ENCODE assay signal across 29 mouse cellular contexts in the genomic region with DNA sequence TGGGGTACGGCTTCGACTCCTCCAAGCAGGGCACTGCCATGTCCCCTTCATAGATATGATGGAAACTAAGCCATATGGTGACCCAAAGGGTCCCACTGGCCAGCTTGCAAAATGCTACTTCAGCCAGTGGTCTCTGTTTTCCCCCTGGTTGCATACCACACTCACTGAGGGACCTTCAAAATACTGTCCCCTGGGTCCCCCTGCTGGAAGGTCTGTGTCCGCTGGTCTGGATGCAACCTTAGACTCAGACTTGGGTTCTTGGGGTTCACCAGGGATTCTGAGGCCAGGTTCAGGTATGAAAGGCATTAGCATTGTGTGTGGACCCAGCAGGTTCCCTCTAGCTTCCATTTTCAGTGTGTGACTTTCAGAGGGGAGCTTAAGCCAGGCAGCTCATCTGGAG. TPM values are rescaled to one million over a fixed set of nuclear protein-coding genes. Genes with fewer than 3 reads are reported as not detected.
A peak's percentile ranks its signal among the peaks of the same experiment; 100 is the strongest.
DNase-seq lines count a peak whose midpoint lies in the region; ATAC-seq and TF ChIP-seq lines count a peak whose summit lies in the region.
"Had no signal": no experiment of that assay in that cellular context is flagged by ENCODE, and none has a peak within 500 bp of the region (broad histone marks: within the 10 kb centered on the region; RNA-seq: fewer than 3 reads in every experiment).

No protein-coding gene starts in this region.

- no peak for DNase-seq in forebrain, postnatal 0 days
- DNase-seq in forebrain, embryonic 11.5 days (ENCODE audit: low spot score), result no peak
- DNase-seq in kidney, postnatal 0 days (ENCODE audit: low spot score), result peak; percentile 36
- no peak for DNase-seq in kidney, adult 2 months
- DNase-seq in lung, postnatal 0 days (ENCODE audit: low spot score), result no peak
- no peak for DNase-seq in lung, adult 2 months
- no peak for DNase-seq in cerebellum, postnatal 36 days
- DNase-seq: adrenal gland, postnatal 10 days; cerebellum, adult 18-20 months; cerebellum, postnatal 25 days; gastrocnemius, postnatal 10 days; heart, postnatal 4 days; lung, postnatal 10 days; right cerebral cortex, postnatal 4 days; thymus, adult 18-20 months; thymus, postnatal 4 days had no signal

- no peak overlapping the region for H3K27ac ChIP-seq in forebrain, postnatal 0 days (ENCODE audit: low read depth, low read length)
- no peak overlapping the region for H3K27ac ChIP-seq in forebrain, embryonic 11.5 days (ENCODE audit: low read depth, low read length)
- no peak overlapping the region for H3K27ac ChIP-seq in kidney, postnatal 0 days
- H3K27ac ChIP-seq in kidney, adult 2 months (ENCODE audit: insufficient read depth, low read depth, low read length), result no peak overlapping the region
- no peak overlapping the region for H3K27ac ChIP-seq in lung, postnatal 0 days (ENCODE audit: low read length)
- H3K27ac ChIP-seq in ES-Bruce4 (ENCODE audit: insufficient read depth, low read length), result no peak overlapping the region
- H3K27ac ChIP-seq: embryonic facial prominence, embryonic 15.5 days; forebrain, embryonic 15.5 days; heart, embryonic 13.5 days; hindbrain, embryonic 15.5 days; intestine, embryonic 15.5 days; midbrain, embryonic 12.5 days; neural tube, embryonic 12.5 days; stomach, embryonic 15.5 days had no signal

- H3K4me2 ChIP-seq in forebrain, postnatal 0 days (ENCODE audit: low read depth), result no peak overlapping the region
- H3K4me2 ChIP-seq in forebrain, embryonic 11.5 days (ENCODE audit: low read depth, low read length, severe bottlenecking), result no peak overlapping the region
- no peak overlapping the region for H3K4me2 ChIP-seq in kidney, postnatal 0 days (ENCODE audit: low read length)
- H3K4me2 ChIP-seq in lung, postnatal 0 days (replicated peaks; ENCODE audit: low read depth, low read length), result no peak overlapping the region
- H3K4me2 ChIP-seq: embryonic facial prominence, embryonic 15.5 days; forebrain, embryonic 15.5 days; heart, embryonic 13.5 days; hindbrain, embryonic 15.5 days; intestine, embryonic 15.5 days; midbrain, embryonic 12.5 days; neural tube, embryonic 12.5 days; stomach, embryonic 15.5 days had no signal

- WGBS in forebrain, postnatal 0 days, result 70% methylated on average over 3 of the region's 3 CpGs
- WGBS in forebrain, embryonic 11.5 days, result 68% methylated on average over 3 of the region's 3 CpGs
- 74% methylated on average over 3 of the region's 3 CpGs for WGBS in kidney, postnatal 0 days
- 82% methylated on average over 3 of the region's 3 CpGs for WGBS in kidney, adult 2 months
- WGBS in lung, postnatal 0 days, result 68% methylated on average over 3 of the region's 3 CpGs
- WGBS in lung, adult 2 months, result 73% methylated on average over 3 of the region's 3 CpGs

- H3K9me3 ChIP-seq in forebrain, postnatal 0 days (ENCODE audit: low read length), result no peaks in the 10 kb centered on the region
- H3K9me3 ChIP-seq in forebrain, embryonic 11.5 days (ENCODE audit: control insufficient read depth, low read length), result no peaks in the 10 kb centered on the region
- H3K9me3 ChIP-seq in kidney, postnatal 0 days (replicated peaks; ENCODE audit: low read length), result no peaks in the 10 kb centered on the region
- no peaks in the 10 kb centered on the region for H3K9me3 ChIP-seq in lung, postnatal 0 days (ENCODE audit: low read length)
- H3K9me3 ChIP-seq in ES-Bruce4 (replicated peaks; ENCODE audit: control insufficient read depth, insufficient read depth, low read length, poor library complexity, severe bottlenecking), result no peaks in the 10 kb centered on the region
- H3K9me3 ChIP-seq: embryonic facial prominence, embryonic 15.5 days; forebrain, embryonic 15.5 days; heart, embryonic 13.5 days; hindbrain, embryonic 15.5 days; intestine, embryonic 15.5 days; midbrain, embryonic 12.5 days; neural tube, embryonic 12.5 days; stomach, embryonic 15.5 days had no signal

- H3K9ac ChIP-seq in forebrain, postnatal 0 days, result no peak overlapping the region
- H3K9ac ChIP-seq in forebrain, embryonic 11.5 days (ENCODE audit: low read length), result no peak overlapping the region
- no peak overlapping the region for H3K9ac ChIP-seq in kidney, postnatal 0 days (ENCODE audit: low read depth, low read length)
- no peak overlapping the region for H3K9ac ChIP-seq in lung, postnatal 0 days (replicated peaks; ENCODE audit: low read depth)
- no peak overlapping the region for H3K9ac ChIP-seq in ES-Bruce4 (ENCODE audit: low read depth, poor library complexity, severe bottlenecking)
- H3K9ac ChIP-seq: embryonic facial prominence, embryonic 15.5 days; forebrain, embryonic 15.5 days; heart, embryonic 13.5 days; hindbrain, embryonic 15.5 days; intestine, embryonic 15.5 days; midbrain, embryonic 12.5 days; neural tube, embryonic 12.5 days; stomach, embryonic 15.5 days had no signal

- no peaks in the 10 kb centered on the region for H3K27me3 ChIP-seq in forebrain, postnatal 0 days (ENCODE audit: insufficient read depth, low read length)
- H3K27me3 ChIP-seq in forebrain, embryonic 11.5 days (ENCODE audit: control insufficient read depth, insufficient read depth, low read length), result no peaks in the 10 kb centered on the region
- 0 out of 2 replicates have a peak, but pooled peaks cover 3% of the 10 kb centered on the region for H3K27me3 ChIP-seq in kidney, postnatal 0 days (ENCODE audit: insufficient read depth, low read length)
- no peaks in the 10 kb centered on the region for H3K27me3 ChIP-seq in kidney, adult 2 months (replicated peaks; ENCODE audit: control insufficient read depth, insufficient read depth, low read length)
- no peaks in the 10 kb centered on the region; the same call in 1 of the 2 replicates for H3K27me3 ChIP-seq in lung, postnatal 0 days (replicated peaks; ENCODE audit: insufficient read depth, low read length)
- no peaks in the 10 kb centered on the region for H3K27me3 ChIP-seq in ES-Bruce4 (ENCODE audit: control insufficient read depth, insufficient read depth, low read length, poor library complexity, severe bottlenecking)

- TF ChIP-seq POLR2A in kidney, adult 2 months (IDR thresholded peaks at IDR 0.05; ENCODE audit: low read depth, low read length), result no peak
- no peak for TF ChIP-seq POLR2A in lung, adult 2 months (IDR thresholded peaks at IDR 0.05; ENCODE audit: borderline replicate concordance, extremely low read depth, low read depth, low read length)
- TF ChIP-seq POLR2A in ES-Bruce4 (IDR thresholded peaks at IDR 0.05; ENCODE audit: insufficient read depth, low read length), result no peak

- TF ChIP-seq CTCF in forebrain, postnatal 0 days (IDR thresholded peaks at IDR 0.05; ENCODE audit: low read depth), result peak; percentile 39
- peak; percentile 61 for TF ChIP-seq CTCF in kidney, postnatal 0 days (IDR thresholded peaks at IDR 0.05; ENCODE audit: low read depth)
- TF ChIP-seq CTCF in kidney, adult 2 months (conservative IDR thresholded peaks at IDR 0.05; ENCODE audit: insufficient read depth, insufficient read length, low read depth, low read length), result no peak
- peak; percentile 52 for TF ChIP-seq CTCF in lung, postnatal 0 days (IDR thresholded peaks at IDR 0.05)
- TF ChIP-seq CTCF in lung, adult 2 months (IDR thresholded peaks at IDR 0.05; ENCODE audit: insufficient read depth, low read length), result no peak
- TF ChIP-seq CTCF in ES-Bruce4 (IDR thresholded peaks at IDR 0.05; ENCODE audit: low read depth, low read length), result peak; percentile 57

- H3K4me1 ChIP-seq in forebrain, postnatal 0 days (ENCODE audit: insufficient read depth), result no peaks in the 10 kb centered on the region
- H3K4me1 ChIP-seq in forebrain, embryonic 11.5 days (replicated peaks; ENCODE audit: control insufficient read depth, insufficient read depth, low read length), result no peaks in the 10 kb centered on the region
- H3K4me1 ChIP-seq in kidney, postnatal 0 days (replicated peaks; ENCODE audit: insufficient read depth, low read length), result peaks cover 5% of the 10 kb centered on the region; the same call in 1 of the 2 replicates
- H3K4me1 ChIP-seq in kidney, adult 2 months (ENCODE audit: control insufficient read depth, insufficient read depth, low read length), result no peaks in the 10 kb centered on the region
- no peaks in the 10 kb centered on the region for H3K4me1 ChIP-seq in lung, postnatal 0 days (ENCODE audit: insufficient read depth, low read depth, low read length)
- no peaks in the 10 kb centered on the region for H3K4me1 ChIP-seq in lung, adult 2 months (ENCODE audit: control insufficient read depth, insufficient read depth, low read length)
- peaks cover 2% of the 10 kb centered on the region for H3K4me1 ChIP-seq in ES-Bruce4 (ENCODE audit: control insufficient read depth, insufficient read depth, low read length)
- H3K4me1 ChIP-seq: forebrain, embryonic 15.5 days; midbrain, embryonic 12.5 days; neural tube, embryonic 12.5 days; stomach, embryonic 15.5 days had no signal

- TF ChIP-seq EP300 in lung, postnatal 0 days (IDR thresholded peaks at IDR 0.05), result no peak
- no peak for TF ChIP-seq EP300 in ES-Bruce4 (IDR thresholded peaks at IDR 0.05; ENCODE audit: insufficient read depth, low read depth, low read length)

- H3K4me3 ChIP-seq in forebrain, postnatal 0 days (ENCODE audit: low read depth, low read length), result no peak overlapping the region
- no peak overlapping the region for H3K4me3 ChIP-seq in forebrain, embryonic 11.5 days (ENCODE audit: low read depth, low read length)
- no peak overlapping the region for H3K4me3 ChIP-seq in kidney, postnatal 0 days (replicated peaks; ENCODE audit: low read depth, low read length)
- no peak overlapping the region for H3K4me3 ChIP-seq in kidney, adult 2 months (ENCODE audit: insufficient read depth, low read depth, low read length)
- H3K4me3 ChIP-seq in lung, postnatal 0 days (ENCODE audit: low read depth, low read length), result no peak overlapping the region
- H3K4me3 ChIP-seq in lung, adult 2 months (replicated peaks; ENCODE audit: extremely low read depth, low read depth, low read length), result no peak overlapping the region
- no peak overlapping the region for H3K4me3 ChIP-seq in ES-Bruce4 (ENCODE audit: low read depth, low read length)
- H3K4me3 ChIP-seq: embryonic facial prominence, embryonic 15.5 days; forebrain, embryonic 15.5 days; heart, embryonic 13.5 days; hindbrain, embryonic 15.5 days; intestine, embryonic 15.5 days; midbrain, embryonic 12.5 days; neural tube, embryonic 12.5 days; stomach, embryonic 15.5 days had no signal

- H3K36me3 ChIP-seq in forebrain, postnatal 0 days (ENCODE audit: insufficient read depth), result no peaks in the 10 kb centered on the region
- H3K36me3 ChIP-seq in forebrain, embryonic 11.5 days (ENCODE audit: control insufficient read depth, insufficient read depth, low read length), result no peaks in the 10 kb centered on the region
- H3K36me3 ChIP-seq in kidney, postnatal 0 days (ENCODE audit: insufficient read depth, low read length), result no peaks in the 10 kb centered on the region
- no peaks in the 10 kb centered on the region for H3K36me3 ChIP-seq in kidney, adult 2 months (ENCODE audit: control insufficient read depth, insufficient read depth, low read length)
- H3K36me3 ChIP-seq in lung, postnatal 0 days (ENCODE audit: insufficient read depth, low read length), result no peaks in the 10 kb centered on the region
- no peaks in the 10 kb centered on the region for H3K36me3 ChIP-seq in ES-Bruce4 (ENCODE audit: control insufficient read depth, insufficient read depth, low read length, poor library complexity, severe bottlenecking)
- H3K36me3 ChIP-seq: embryonic facial prominence, embryonic 15.5 days; forebrain, embryonic 15.5 days; heart, embryonic 13.5 days; hindbrain, embryonic 15.5 days; intestine, embryonic 15.5 days; midbrain, embryonic 12.5 days; neural tube, embryonic 12.5 days; stomach, embryonic 15.5 days had no signal

- no peak for ATAC-seq in forebrain, postnatal 0 days
- no peak for ATAC-seq in forebrain, embryonic 11.5 days (replicated peaks; ENCODE audit: low FRiP score)
- ATAC-seq in kidney, postnatal 0 days (replicated peaks; ENCODE audit: low FRiP score, low read depth), result no peak
- ATAC-seq in lung, postnatal 0 days, result no peak
- ATAC-seq: CD4-positive, CD25-positive, alpha-beta regulatory T cell, adult 4 months; forebrain, embryonic 15.5 days; intestine, embryonic 15.5 days had no signal

RNA-seq across cellular contexts. Expression of a gene that starts 22.6 kb away (rescaled TPM):
- 1.1 and 2.0 TPM in 2 replicates for total RNA-seq in forebrain, postnatal 0 days (2014; rRNA removed)
- 0.58 and 0.68 TPM in 2 replicates for polyA plus RNA-seq in forebrain, postnatal 0 days (2015; fragmentation: Nextera tagmentation; extraction: Ambion mirVana)
- polyA plus RNA-seq in forebrain, embryonic 11.5 days (2014; fragmentation: Nextera tagmentation; extraction: Ambion mirVana), result 0.21 TPM in 1 of 2 replicates, not detected in the other
- 13.9 and 14.3 TPM in 2 replicates for polyA plus RNA-seq in kidney, postnatal 0 days (2015; fragmentation: Nextera tagmentation; extraction: Ambion mirVana)
- polyA plus RNA-seq in kidney, adult 2 months (2012; rRNA removed), result 3.5 and 4.8 TPM in 2 replicates
- 8.1 and 8.7 TPM in 2 replicates for polyA plus RNA-seq in lung, postnatal 0 days (2015; fragmentation: Nextera tagmentation; extraction: Ambion mirVana)
- 4.3 and 4.4 TPM in 2 replicates for polyA plus RNA-seq in lung, adult 2 months (2012; rRNA removed)
- polyA plus RNA-seq in ES-Bruce4 (2011; ENCODE audit: insufficient read depth, insufficient read length, low read depth, missing spikeins), result 0.70 TPM in 1 of 2 replicates, not detected in the other
- total RNA-seq: granulocyte monocyte progenitor cell, adult 5-6 weeks; liver, adult 2 months had no signal
- polyA plus RNA-seq: CD4-positive, CD25-positive, alpha-beta regulatory T cell, adult 4 months; liver, adult 2 months had no signal

RNA-seq across cellular contexts. Expression of a gene that starts 50.0 kb away (rescaled TPM):
- 0.31 TPM in 1 of 2 replicates, not detected in the other for total RNA-seq in forebrain, postnatal 0 days (2014; rRNA removed)
- not detected in 2 replicates for polyA plus RNA-seq in forebrain, postnatal 0 days (2015; fragmentation: Nextera tagmentation; extraction: Ambion mirVana)
- polyA plus RNA-seq in forebrain, embryonic 11.5 days (2014; fragmentation: Nextera tagmentation; extraction: Ambion mirVana), result not detected in 2 replicates
- 1.6 and 1.8 TPM in 2 replicates for polyA plus RNA-seq in kidney, postnatal 0 days (2015; fragmentation: Nextera tagmentation; extraction: Ambion mirVana)
- 2.0 TPM in 2 replicates for polyA plus RNA-seq in kidney, adult 2 months (2012; rRNA removed)
- 0.06 TPM in 1 of 2 replicates, not detected in the other for polyA plus RNA-seq in lung, postnatal 0 days (2015; fragmentation: Nextera tagmentation; extraction: Ambion mirVana)
- polyA plus RNA-seq in lung, adult 2 months (2012; rRNA removed), result 2.0 and 2.2 TPM in 2 replicates
- not detected in 2 replicates for polyA plus RNA-seq in ES-Bruce4 (2011; ENCODE audit: insufficient read depth, insufficient read length, low read depth, missing spikeins)
- total RNA-seq: granulocyte monocyte progenitor cell, adult 5-6 weeks; liver, adult 2 months had no signal
- polyA plus RNA-seq: CD4-positive, CD25-positive, alpha-beta regulatory T cell, adult 4 months; forebrain, embryonic 15.5 days; large intestine, adult 2 months had no signal

Comparison
In these comparisons a context has a peak if more than half of its experiments do, and no peak if none do; other contexts are left out.
1. CTCF ChIP-seq: peak in forebrain, postnatal 0 days (single experiment), kidney, postnatal 0 days (single experiment), lung, postnatal 0 days (single experiment) and ES-Bruce4 (single experiment); none in kidney, adult 2 months (single experiment) and lung, adult 2 months (single experiment).